Mouse (Mus musculus): ENCODE measurements around the gene Neurl4. TPM values are rescaled to one million over a fixed set of nuclear protein-coding genes. Genes with fewer than 3 reads are reported as not detected.

Neurl4 gene
- polyA plus RNA-seq, 1 experiment from 2014 or later, result 19.9 TPM

DNA sequence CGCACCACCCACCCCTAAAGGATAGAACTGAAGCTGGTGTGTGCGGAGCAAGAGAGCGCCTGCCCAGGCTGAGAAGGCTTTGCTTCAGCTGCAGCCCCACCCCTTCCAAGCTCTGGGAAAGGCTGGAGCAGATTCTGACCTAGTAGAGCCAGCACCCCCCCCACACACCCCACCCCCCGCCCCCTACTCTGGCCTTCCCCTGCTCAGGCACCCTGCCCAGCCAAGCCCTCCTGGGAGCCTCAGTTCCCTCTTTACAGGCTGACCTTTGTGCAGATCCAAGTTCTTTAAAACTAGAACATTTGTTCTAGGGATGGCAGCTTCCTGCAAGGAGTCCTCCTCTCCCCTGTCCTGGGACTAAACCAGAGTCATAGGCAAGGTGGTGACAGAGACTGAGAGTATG is 36.5 kb downstream of the Neurl4 start:
- no peak overlapping the region for H3K4me3 ChIP-seq
- peaks cover 28% of the 10 kb centered on the region for H3K4me1 ChIP-seq (replicated peaks)
- peaks cover 25% of the 10 kb centered on the region for H3K27me3 ChIP-seq
- H3K27ac ChIP-seq (replicated peaks), result no peak overlapping the region
- WGBS, result 44% methylated on average over 4 of the region's 4 CpGs
- no peaks in the 10 kb centered on the region for H3K9me3 ChIP-seq
- ATAC-seq (ENCODE audit: low FRiP score, low read depth), result no peak
- no peaks in the 10 kb centered on the region for H3K36me3 ChIP-seq
- no peak overlapping the region for H3K9ac ChIP-seq
- H3K4me2 ChIP-seq, result 0 out of 2 replicates have a peak overlapping the region, but pooled peaks have one; percentile 100

DNA sequence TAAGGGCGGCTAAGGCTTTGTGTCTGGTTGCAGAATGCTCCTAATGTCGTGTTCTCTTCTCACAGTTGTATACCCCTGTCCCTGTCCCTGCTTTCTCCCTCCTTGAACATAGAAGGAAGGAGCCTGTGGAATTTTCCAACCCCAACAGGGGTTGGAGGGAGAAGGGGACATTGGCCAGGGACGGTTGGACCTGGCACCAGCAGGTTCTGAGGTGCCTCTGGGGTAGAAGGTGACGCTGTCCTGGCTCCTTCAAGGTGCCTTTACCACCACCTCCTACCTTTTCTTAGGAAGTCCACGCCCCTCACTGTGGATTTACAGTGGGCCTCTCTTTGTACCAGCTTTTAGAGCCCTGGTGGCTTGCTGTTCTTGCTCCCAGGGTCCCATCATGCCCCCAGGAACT is 37.0 kb downstream of the Neurl4 start:
- H3K4me1 ChIP-seq (replicated peaks), result peaks cover 28% of the 10 kb centered on the region
- H3K36me3 ChIP-seq, result no peaks in the 10 kb centered on the region
- WGBS, result 67% methylated on average over 5 of the region's 5 CpGs
- no peak overlapping the region for H3K27ac ChIP-seq (replicated peaks)
- H3K4me3 ChIP-seq, result no peak overlapping the region
- no peaks in the 10 kb centered on the region for H3K9me3 ChIP-seq
- H3K4me2 ChIP-seq, result no peak overlapping the region
- ATAC-seq (ENCODE audit: low FRiP score, low read depth), result no peak
- H3K27me3 ChIP-seq, result peaks cover 25% of the 10 kb centered on the region
- H3K9ac ChIP-seq, result no peak overlapping the region

DNA sequence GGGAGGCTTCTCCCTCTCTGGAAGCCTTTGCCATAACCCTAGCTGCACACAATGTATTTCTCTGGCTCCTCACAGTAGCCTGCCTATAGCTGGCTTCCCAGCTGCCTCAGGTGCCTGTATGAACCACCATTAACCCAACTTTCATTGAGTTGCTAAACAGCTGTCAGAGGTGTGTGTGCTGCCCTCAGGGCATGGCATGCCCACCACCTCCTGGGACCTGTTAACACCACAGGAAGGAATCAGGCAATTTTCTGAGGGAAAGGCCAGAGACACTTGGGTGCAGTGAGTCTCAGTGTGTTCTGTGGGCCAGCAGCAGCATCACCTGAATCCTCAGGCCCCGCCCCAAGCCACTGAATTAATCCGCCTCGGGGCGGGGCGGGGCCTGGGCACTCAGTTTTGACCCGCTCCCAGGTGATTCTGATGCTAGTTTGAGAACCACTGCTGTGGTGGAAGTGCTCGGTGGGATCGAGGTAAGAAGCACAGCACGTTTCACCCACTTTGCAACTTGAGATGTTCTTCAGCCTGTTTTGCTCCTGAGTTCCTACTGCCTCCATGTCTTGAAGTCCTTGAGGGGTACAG is 37.6 kb downstream of the Neurl4 start:
- peaks cover 28% of the 10 kb centered on the region for H3K4me1 ChIP-seq (replicated peaks)
- H3K36me3 ChIP-seq, result no peaks in the 10 kb centered on the region
- no peak overlapping the region for H3K4me3 ChIP-seq
- 39% methylated on average over 9 of the region's 9 CpGs for WGBS
- H3K4me2 ChIP-seq, result no peak overlapping the region
- H3K27me3 ChIP-seq, result peaks cover 25% of the 10 kb centered on the region
- H3K9me3 ChIP-seq, result no peaks in the 10 kb centered on the region
- ATAC-seq (ENCODE audit: low FRiP score, low read depth), result no peak
- no peak overlapping the region for H3K27ac ChIP-seq (replicated peaks)
- H3K9ac ChIP-seq, result no peak overlapping the region

DNA sequence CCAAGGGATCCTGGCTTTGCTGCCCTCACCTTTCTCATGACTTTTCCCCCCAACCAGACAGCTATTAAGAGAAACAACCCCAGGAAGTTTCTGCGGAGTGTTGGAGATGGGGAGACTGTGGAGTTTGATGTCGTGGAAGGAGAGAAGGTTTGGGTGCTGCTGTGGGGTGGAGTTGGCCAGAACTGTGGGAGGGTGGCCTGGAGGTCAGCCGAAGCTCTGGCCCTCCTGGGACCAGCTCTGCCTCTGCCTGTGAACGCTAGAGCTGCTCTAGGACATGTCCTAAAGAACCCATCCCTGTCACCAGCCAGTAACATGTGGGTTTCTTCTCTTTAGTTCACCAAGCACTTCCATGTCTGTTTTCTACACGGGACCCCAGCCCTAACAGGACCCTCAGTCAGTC is 38.3 kb downstream of the Neurl4 start:
- no peak overlapping the region for H3K27ac ChIP-seq (replicated peaks)
- 68% methylated on average over 5 of the region's 5 CpGs for WGBS
- H3K9ac ChIP-seq, result no peak overlapping the region
- H3K27me3 ChIP-seq, result peaks cover 25% of the 10 kb centered on the region
- H3K9me3 ChIP-seq, result no peaks in the 10 kb centered on the region
- peaks cover 27% of the 10 kb centered on the region for H3K4me1 ChIP-seq (replicated peaks)
- no peak overlapping the region for H3K4me3 ChIP-seq
- H3K4me2 ChIP-seq, result no peak overlapping the region
- no peak for ATAC-seq (ENCODE audit: low FRiP score, low read depth)
- no peaks in the 10 kb centered on the region for H3K36me3 ChIP-seq

DNA sequence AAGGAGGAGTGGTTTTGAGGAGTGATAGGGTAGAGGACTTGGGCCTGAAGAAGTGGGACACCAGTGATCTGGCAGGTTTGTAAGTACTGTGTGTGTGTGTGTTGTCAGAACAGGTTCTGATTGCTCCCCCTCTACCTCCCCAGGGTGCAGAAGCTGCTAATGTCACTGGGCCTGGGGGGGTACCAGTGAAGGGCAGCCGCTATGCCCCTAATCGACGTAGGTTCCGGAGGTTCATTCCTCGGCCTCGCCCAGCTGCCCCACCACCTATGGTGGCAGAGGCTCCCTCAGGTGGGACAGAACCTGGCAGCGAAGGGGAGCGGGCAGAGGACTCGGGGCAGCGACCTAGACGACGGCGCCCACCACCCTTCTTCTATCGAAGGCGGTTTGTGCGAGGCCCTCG is 38.9 kb downstream of the Neurl4 start:
- 96% methylated on average over 17 of the region's 17 CpGs for WGBS
- no peaks in the 10 kb centered on the region for H3K36me3 ChIP-seq
- H3K9ac ChIP-seq, result no peak overlapping the region
- H3K4me2 ChIP-seq, result no peak overlapping the region
- H3K9me3 ChIP-seq, result no peaks in the 10 kb centered on the region
- no peak overlapping the region for H3K4me3 ChIP-seq
- no peak for ATAC-seq (ENCODE audit: low FRiP score, low read depth)
- peaks cover 21% of the 10 kb centered on the region for H3K4me1 ChIP-seq (replicated peaks)
- H3K27ac ChIP-seq (replicated peaks), result no peak overlapping the region
- peaks cover 25% of the 10 kb centered on the region for H3K27me3 ChIP-seq

DNA sequence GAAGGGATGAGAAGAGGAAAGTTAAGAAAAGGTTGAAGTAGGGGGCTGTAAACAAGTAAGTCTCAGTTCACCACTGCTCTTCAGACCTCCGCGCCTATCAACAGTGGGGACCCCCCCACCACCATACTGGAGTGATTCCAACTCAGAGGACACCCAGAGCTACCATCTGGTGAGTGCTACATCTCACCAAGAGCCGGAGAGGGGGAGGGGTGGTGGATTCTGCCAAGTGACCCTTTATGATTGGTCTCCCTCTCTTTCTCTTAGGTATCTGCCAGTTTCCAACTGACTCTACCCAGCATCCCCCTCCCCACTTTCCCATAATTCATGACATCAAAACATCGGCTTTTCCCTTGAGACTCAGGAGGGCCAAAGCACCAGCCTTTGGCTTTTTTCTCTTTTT is 40.1 kb downstream of the Neurl4 start:
- 84% methylated on average over 4 of the region's 4 CpGs for WGBS
- Histone ChIP-seq H3K9me3 (no peaks in the 10 kb centered on the region), H3K27me3 (peaks cover 23% of the 10 kb centered on the region), H3K4me2 (no peak overlapping the region), H3K36me3 (no peaks in the 10 kb centered on the region), H3K4me1 (replicated peaks) (peaks cover 11% of the 10 kb centered on the region), H3K4me3 (no peak overlapping the region), H3K9ac (no peak overlapping the region), H3K27ac (replicated peaks) (no peak overlapping the region)
- ATAC-seq (ENCODE audit: low FRiP score, low read depth), result no peak

DNA sequence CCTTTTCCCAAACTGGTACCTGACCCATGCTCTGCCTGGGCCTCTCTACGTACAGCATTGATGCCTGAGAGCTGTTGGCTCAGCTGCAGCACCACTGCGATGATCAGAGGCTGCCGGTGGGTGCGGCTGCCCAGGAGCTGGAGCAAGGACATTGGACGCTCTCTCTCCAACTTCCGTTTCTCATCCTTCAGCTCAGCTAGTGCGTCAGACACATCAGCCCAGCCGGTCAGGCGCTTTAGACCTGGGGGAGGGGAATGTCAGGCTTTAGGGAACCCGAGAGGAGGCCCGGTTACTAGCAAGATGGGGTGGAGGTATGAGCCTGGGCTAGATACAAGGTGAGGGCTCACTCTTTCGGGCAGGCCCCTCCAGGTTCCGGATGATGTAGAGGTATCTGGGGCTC is 44.3 kb downstream of the Neurl4 start:
- Histone ChIP-seq H3K9ac (no peak overlapping the region), H3K4me1 (replicated peaks) (peaks cover 16% of the 10 kb centered on the region), H3K27me3 (no peaks in the 10 kb centered on the region), H3K9me3 (no peaks in the 10 kb centered on the region), H3K36me3 (no peaks in the 10 kb centered on the region), H3K4me3 (no peak overlapping the region), H3K4me2 (no peak overlapping the region), H3K27ac (replicated peaks) (no peak overlapping the region)
- no peak for ATAC-seq (ENCODE audit: low FRiP score, low read depth)
- WGBS, result 82% methylated on average over 13 of the region's 13 CpGs

DNA sequence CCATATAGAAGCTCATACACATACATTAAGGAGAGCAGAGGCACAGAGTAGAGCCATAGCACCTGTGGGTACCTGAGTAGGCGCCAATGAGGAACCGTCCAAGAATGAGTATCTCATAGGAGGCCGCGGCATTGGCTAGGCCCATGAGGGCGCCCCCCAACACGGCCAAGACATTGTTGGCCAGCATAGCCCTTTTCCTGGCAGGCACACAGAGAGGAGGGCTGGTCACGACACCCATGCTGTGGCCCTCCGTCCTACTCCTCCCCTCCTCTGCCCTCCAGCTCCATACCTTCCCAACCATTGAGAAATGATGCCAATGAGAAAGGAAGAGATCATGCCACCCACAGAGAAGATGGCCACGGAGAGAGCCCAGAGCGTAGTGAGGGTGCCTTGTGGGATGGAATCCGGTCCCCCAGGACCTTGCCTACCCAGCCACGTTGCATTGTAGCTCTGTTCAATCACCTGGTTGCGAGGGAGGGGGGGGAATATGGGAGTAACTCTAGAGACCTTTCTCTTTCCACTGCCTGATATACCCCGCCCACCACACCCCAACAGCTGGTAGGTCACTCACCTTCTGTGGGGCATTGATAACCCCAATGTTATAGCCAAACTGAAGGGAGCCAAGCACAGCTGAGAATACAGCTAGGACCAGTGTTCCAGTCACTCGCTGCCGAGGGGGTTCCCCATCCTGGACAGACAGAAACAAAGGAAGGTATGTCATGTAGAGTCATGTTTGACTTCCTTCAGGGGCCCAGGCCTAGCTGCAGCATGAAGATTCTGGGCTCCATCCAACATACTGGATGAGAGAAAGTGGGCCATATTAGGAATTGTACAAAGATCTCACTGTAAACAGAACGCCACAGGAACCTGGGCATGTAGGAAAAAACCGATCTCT is 45.4 kb downstream of the Neurl4 start:
- no peak for ATAC-seq (ENCODE audit: low FRiP score, low read depth)
- H3K27ac ChIP-seq (replicated peaks), result no peak overlapping the region
- no peak overlapping the region for H3K4me2 ChIP-seq
- H3K9me3 ChIP-seq, result no peaks in the 10 kb centered on the region
- peaks cover 16% of the 10 kb centered on the region for H3K4me1 ChIP-seq (replicated peaks)
- no peak overlapping the region for H3K4me3 ChIP-seq
- 88% methylated on average over 18 of the region's 18 CpGs for WGBS
- H3K27me3 ChIP-seq, result no peaks in the 10 kb centered on the region
- H3K36me3 ChIP-seq, result no peaks in the 10 kb centered on the region
- H3K9ac ChIP-seq, result no peak overlapping the region

DNA sequence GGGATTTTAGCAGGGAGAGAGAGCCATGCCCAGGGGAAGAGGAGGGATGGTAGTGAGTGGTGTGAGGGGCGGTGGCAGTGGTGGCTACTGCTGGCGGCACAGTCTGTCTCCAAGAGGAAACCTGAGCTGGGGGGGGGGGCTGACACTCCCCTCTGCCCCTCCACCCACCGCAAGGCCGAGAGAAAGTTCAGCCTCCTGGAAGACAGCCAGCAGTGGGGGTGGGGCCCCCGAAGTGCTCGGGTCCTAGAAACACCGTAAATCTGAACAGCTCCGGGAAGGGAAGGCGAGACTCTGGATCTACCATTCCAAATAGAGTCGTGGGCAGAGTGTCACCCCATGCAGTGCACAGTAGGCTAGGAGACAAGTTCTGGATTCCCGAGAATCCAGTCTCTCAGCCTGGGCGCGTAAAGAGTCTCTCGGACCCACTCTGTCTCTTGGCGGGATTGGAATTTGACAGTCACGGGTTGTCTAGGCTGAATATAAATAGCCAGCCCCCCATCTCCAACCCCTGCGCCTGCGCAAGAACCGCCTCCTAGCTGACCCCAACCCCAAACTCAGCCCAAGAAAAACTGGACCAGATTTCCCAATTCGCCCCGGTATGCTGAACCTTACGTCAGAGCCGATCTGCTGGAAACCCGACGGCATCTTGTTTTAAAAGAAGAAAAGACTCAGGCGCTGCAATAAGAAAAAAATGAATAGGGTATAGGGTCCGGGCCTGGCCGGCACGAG is 46.6 kb downstream of the Neurl4 start:
- ATAC-seq (ENCODE audit: low FRiP score, low read depth), result peak; percentile 16; the same call in 1 of the 2 replicates
- peak overlapping the region; percentile 56 for H3K4me2 ChIP-seq
- H3K4me3 ChIP-seq, result peak overlapping the region; percentile 44
- no peaks in the 10 kb centered on the region for H3K27me3 ChIP-seq
- WGBS, result 4% methylated on average over 29 of the region's 29 CpGs
- H3K27ac ChIP-seq (replicated peaks), result 0 out of 2 replicates have a peak overlapping the region, but pooled peaks have one; percentile 31
- H3K9ac ChIP-seq, result 0 out of 2 replicates have a peak overlapping the region, but pooled peaks have one; percentile 18
- H3K36me3 ChIP-seq, result no peaks in the 10 kb centered on the region
- peaks cover 16% of the 10 kb centered on the region for H3K4me1 ChIP-seq (replicated peaks)
- no peaks in the 10 kb centered on the region for H3K9me3 ChIP-seq

DNA sequence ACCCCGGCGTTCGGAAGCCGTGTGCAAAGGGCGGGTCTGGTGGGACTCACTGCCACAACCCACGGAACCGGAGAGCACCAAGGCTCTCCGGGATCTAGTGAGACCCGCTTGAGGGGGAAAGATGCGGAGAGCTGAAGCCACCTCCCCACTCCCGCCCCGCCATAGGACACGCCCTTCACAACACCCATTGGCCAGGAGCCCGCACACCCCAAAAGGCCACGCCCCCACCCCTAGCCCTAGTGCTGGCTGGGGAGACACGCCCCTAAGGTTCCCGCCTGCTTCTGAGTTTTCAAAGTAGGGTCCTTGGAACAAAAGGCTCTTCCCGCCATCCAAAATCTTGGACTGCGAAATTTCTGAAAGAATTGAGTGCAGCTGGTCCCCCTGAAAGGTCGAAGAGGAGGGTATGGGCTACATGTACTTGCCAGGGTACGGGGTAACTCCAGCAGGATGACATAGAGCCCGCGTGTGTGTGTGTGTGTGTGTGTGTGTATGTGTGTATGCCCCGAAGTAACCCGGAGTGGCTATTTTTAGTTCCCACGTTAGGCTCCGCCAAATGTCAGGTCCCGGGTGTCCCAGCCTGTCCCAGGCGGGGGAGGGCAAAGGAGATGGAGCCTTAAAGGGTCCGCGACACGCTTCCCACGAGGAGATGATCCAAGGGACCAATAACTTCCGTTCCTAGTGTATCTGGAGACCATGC is 47.3 kb downstream of the Neurl4 start, which contains the start of gene Slc2a4:
Slc2a4 (minus strand) TSS at position 123 of the 697 bp plus-strand sequence.
- no peaks in the 10 kb centered on the region for H3K9me3 ChIP-seq
- no peaks in the 10 kb centered on the region for H3K36me3 ChIP-seq
- H3K4me3 ChIP-seq, result peak within 1 kb of the TSS; percentile 44
- H3K27me3 ChIP-seq, result no peaks in the 10 kb centered on the region
- under 1% methylated on average over 34 of the region's 34 CpGs for WGBS
- H3K4me1 ChIP-seq (replicated peaks), result peaks cover 16% of the 10 kb centered on the region
- H3K9ac ChIP-seq, result 0 out of 2 replicates have a peak within 1 kb of the TSS, but pooled peaks have one; percentile 18
- ATAC-seq (ENCODE audit: low FRiP score, low read depth), result peak; percentile 88
- H3K4me2 ChIP-seq, result peak within 1 kb of the TSS; percentile 56
- 0 out of 2 replicates have a peak within 1 kb of the TSS, but pooled peaks have one; percentile 31 for H3K27ac ChIP-seq (replicated peaks)

DNA sequence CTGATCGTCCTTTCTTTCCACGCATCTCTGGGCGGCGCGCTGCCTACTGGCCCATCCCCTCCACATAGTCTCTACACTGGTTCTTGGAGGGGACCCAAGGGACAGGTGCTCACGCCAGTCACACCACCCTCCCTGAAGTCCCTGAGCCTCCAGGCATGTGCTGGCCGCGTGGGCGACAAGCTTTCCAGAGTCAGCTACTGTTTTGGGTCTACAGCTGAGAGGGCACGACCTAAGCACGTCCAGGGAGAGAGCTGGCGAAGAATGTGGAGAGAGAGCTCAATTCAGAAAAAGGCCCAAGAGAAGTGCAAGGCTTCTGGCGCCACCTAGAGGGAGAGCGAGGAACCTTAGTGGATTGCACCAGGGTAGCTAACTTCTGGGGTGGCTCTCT is 47.9 kb downstream of the Neurl4 start:
- no peaks in the 10 kb centered on the region for H3K9me3 ChIP-seq
- no peak overlapping the region for H3K27ac ChIP-seq (replicated peaks)
- peak; percentile 46; the same call in 1 of the 2 replicates for ATAC-seq (ENCODE audit: low FRiP score, low read depth)
- peak overlapping the region; percentile 56 for H3K4me2 ChIP-seq
- peak overlapping the region; percentile 44 for H3K4me3 ChIP-seq
- no peak overlapping the region for H3K9ac ChIP-seq
- under 1% methylated on average over 14 of the region's 14 CpGs for WGBS
- H3K4me1 ChIP-seq (replicated peaks), result peaks cover 16% of the 10 kb centered on the region
- no peaks in the 10 kb centered on the region for H3K36me3 ChIP-seq
- 0 out of 2 replicates have a peak, but pooled peaks cover 2% of the 10 kb centered on the region for H3K27me3 ChIP-seq
